Mouse (Mus musculus) thymus, adult 2 months (tissue): ENCODE results near the gene Cnnm3.

Source experiments
- CTCF ChIP-seq: fragments of 200-500 bp; IDR thresholded peaks from 2 replicates; pipeline ENCODE4 v1.5.1; 2012; ENCODE audit warnings: mild to moderate bottlenecking, control low read depth, low read length, moderate library complexity, borderline replicate concordance; ENCODE audit not compliant: control insufficient read depth, poor library complexity, insufficient read depth; ENCODE audit errors: extremely low read depth
- POLR2A ChIP-seq: fragments of 200-500 bp; IDR thresholded peaks from 2 replicates; pipeline ENCODE4 v1.6.1; 2012; ENCODE audit warnings: mild to moderate bottlenecking, low read length, control low read depth, moderate library complexity; ENCODE audit not compliant: control insufficient read depth, poor library complexity, insufficient read depth; ENCODE audit errors: extremely low read depth

- TF ChIP-seq CTCF, result no peak
- TF ChIP-seq POLR2A, result no peak
These were observed 3.4 kb upstream of the Cnnm3 start for GRCm38 (mm10) chr1:36508238-36508637.
